Mouse (Mus musculus) forebrain, embryonic 16.5 days (tissue): ENCODE results near the gene Top3b. TPM values are rescaled to one million over a fixed set of nuclear protein-coding genes. Genes with fewer than 3 reads are reported as not detected.

Experiments used
- ATAC-seq: fragments of 200-750 bp; cut with Nextera tagmentation; 2 replicates; pipeline ENCODE4 v1.8.0; 2017; ENCODE audit warnings: mild to moderate bottlenecking, moderate library complexity
- H3K27ac ChIP-seq: fragments of 300-500 bp; sonication (generic); 2 replicates; pipeline ENCODE4 v1.5.1; 2014; ENCODE audit warnings: low read length, control low read depth
- H3K27me3 ChIP-seq: fragments of 300-500 bp; sonication (generic); replicated peaks from 2 replicates; pipeline ENCODE4 v1.6.1; 2014; ENCODE audit warnings: low read length; ENCODE audit not compliant: control insufficient read depth, insufficient read depth
- H3K36me3 ChIP-seq: fragments of 300-500 bp; sonication (generic); 2 replicates; pipeline ENCODE4 v1.6.1; 2014; ENCODE audit not compliant: control insufficient read depth, insufficient read depth
- H3K4me1 ChIP-seq: fragments of 300-500 bp; sonication (generic); replicated peaks from 2 replicates; pipeline ENCODE4 v1.6.1; 2014; ENCODE audit warnings: low read length; ENCODE audit not compliant: control insufficient read depth, insufficient read depth
- H3K4me2 ChIP-seq: fragments of 300-500 bp; sonication (generic); 2 replicates; pipeline ENCODE4 v1.6.1; 2014; ENCODE audit warnings: mild to moderate bottlenecking, low read length, control low read depth
- H3K4me3 ChIP-seq: fragments of 300-500 bp; sonication (generic); replicated peaks from 2 replicates; pipeline ENCODE4 v1.5.1; 2014; ENCODE audit warnings: mild to moderate bottlenecking, low read length, control low read depth
- H3K9ac ChIP-seq: fragments of 300-500 bp; sonication (generic); replicated peaks from 2 replicates; pipeline ENCODE4 v1.6.1; 2014; ENCODE audit warnings: low read depth, low read length, control low read depth
- H3K9me3 ChIP-seq: fragments of 300-500 bp; sonication (generic); 2 replicates; pipeline ENCODE4 v1.6.1; 2016; ENCODE audit warnings: low read length; ENCODE audit not compliant: control insufficient read depth
- WGBS: fragments of 180-500 bp; shearing (Covaris S2); extraction: QIAGEN DNeasy Blood & Tissue Kit; methylation state at CpG from one replicate; pipeline ENCODE4 v1.1.7; 2014; 5-methylcytosine and 5-hydroxymethylcytosine counted together
- polyA plus RNA-seq: library from polyadenylated mRNA; unstranded; fragments of >200 nt; fragmentation: Nextera tagmentation; extraction: Ambion mirVana; gene quantifications from 2 replicates; pipeline ENCODE4 v1.2.1, GENCODE M21; 2015

Top3b gene
- polyA plus RNA-seq = 72.5 and 84.1 TPM in 2 replicates

- ATAC-seq = peak; percentile 97
Observed at GRCm38 (mm10) chr16:16870617-16871331, at the start of gene Top3b, which contains the start of gene Vpreb1. Top3b (plus strand) TSS chr16:16870736. Vpreb1 (minus strand) TSS chr16:16870843.

DNA sequence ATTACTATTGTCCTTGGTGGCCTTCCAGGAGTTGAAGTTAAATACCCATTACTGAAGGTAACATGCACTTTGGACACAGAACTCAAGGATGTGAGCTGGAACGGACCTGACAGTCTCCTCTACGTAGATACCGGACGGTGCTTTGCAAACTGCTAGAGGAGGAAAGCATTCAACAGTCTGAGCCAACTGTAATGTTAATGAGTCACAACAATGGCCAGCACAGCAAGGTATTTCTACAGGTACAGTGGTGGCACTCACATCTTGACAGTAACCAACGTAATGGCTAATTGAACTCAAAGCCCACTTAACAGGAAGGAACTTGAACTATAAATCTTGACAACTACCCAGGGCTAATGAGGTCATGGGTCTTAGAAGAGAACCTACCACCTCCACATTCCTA, 45.1 kb upstream of the Top3b start:
- Histone ChIP-seq H3K4me2 (no peak overlapping the region), H3K9ac (no peak overlapping the region), H3K27ac (no peak overlapping the region), H3K4me3 (no peak overlapping the region), H3K36me3 (no peaks in the 10 kb centered on the region), H3K4me1 (no peaks in the 10 kb centered on the region), H3K9me3 (no peaks in the 10 kb centered on the region), H3K27me3 (no peaks in the 10 kb centered on the region)
- WGBS = 35% methylated on average over 5 of the region's 5 CpGs
- no peak for ATAC-seq

More at GRCm38 (mm10) chr16:16870617-16871331, at the start of gene Top3b, which contains the start of gene Vpreb1:
- under 1% methylated on average over 49 of the region's 49 CpGs for WGBS
- Histone ChIP-seq H3K9me3 (no peaks in the 10 kb centered on the region), H3K4me1 (peaks cover 10% of the 10 kb centered on the region), H3K4me3 (peak within 1 kb of the TSS; percentile 74), H3K4me2 (peak within 1 kb of the TSS; percentile 75), H3K9ac (peak within 1 kb of the TSS; percentile 80), H3K27ac (peak within 1 kb of the TSS; percentile 92), H3K36me3 (peaks cover 1% of the 10 kb centered on the region), H3K27me3 (no peaks in the 10 kb centered on the region)

GRCm38 (mm10) chr16:16826223-16826622, 44.3 kb upstream of the Top3b start:
- Histone ChIP-seq H3K36me3 (no peaks in the 10 kb centered on the region), H3K9me3 (no peaks in the 10 kb centered on the region), H3K9ac (no peak overlapping the region), H3K27me3 (no peaks in the 10 kb centered on the region), H3K4me2 (no peak overlapping the region), H3K4me3 (no peak overlapping the region), H3K27ac (no peak overlapping the region), H3K4me1 (no peaks in the 10 kb centered on the region)
- 72% methylated on average over 2 of the region's 2 CpGs for WGBS
- ATAC-seq = no peak

DNA sequence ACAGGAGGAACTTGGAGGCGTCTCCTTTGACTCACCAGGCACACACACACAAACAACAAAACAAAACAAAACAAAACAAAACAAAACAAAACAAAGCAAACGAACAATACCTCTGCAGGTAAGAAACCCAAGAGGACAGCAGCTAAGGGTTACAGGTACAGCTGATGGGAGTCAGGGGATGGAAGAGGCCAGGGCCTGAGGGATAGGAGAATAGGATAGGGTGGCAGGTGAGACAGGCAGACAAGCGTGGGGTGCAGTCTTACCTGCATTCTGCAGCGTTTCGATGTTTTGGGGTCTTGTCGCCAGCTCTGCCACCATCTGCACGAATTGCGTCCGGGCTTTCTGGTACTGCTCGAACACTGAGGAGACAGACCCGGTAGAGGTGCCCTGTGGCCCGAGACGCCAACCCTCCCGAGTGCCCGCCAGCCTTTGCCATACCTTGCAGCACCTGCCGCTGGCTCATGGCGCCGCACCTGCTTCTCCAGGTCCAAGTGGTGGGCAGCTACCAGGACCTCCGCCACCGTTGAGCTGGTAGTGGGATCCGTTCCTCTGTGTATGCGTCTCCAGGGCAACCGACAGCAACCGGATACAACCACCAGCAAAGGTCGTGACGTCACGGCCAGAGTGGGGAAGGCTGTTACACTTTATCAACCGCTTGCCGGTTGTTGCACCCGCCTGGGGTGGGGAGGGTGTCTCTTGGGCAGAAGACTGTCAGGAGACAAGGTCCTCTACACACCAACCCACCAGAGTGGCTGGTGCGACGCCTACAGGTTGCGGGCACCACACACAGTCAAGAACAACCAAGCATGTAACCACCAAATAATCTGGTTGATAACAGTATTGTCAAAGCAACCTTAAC, 41.5 kb upstream of the Top3b start, which contains the start of gene Spag6l:
Gene Spag6l (minus strand): TSS at position 700 of the 859 bp plus-strand sequence.
- 4% methylated on average over 33 of the region's 33 CpGs for WGBS
- no peaks in the 10 kb centered on the region for H3K9me3 ChIP-seq
- peak within 1 kb of the TSS; percentile 90 for H3K4me2 ChIP-seq
- no peaks in the 10 kb centered on the region for H3K27me3 ChIP-seq
- H3K27ac ChIP-seq = no peak within 1 kb of the TSS
- peak within 1 kb of the TSS; percentile 67 for H3K9ac ChIP-seq
- no peaks in the 10 kb centered on the region for H3K36me3 ChIP-seq
- no peaks in the 10 kb centered on the region for H3K4me1 ChIP-seq
- peak within 1 kb of the TSS; percentile 72 for H3K4me3 ChIP-seq
- ATAC-seq = peak; percentile 98

DNA sequence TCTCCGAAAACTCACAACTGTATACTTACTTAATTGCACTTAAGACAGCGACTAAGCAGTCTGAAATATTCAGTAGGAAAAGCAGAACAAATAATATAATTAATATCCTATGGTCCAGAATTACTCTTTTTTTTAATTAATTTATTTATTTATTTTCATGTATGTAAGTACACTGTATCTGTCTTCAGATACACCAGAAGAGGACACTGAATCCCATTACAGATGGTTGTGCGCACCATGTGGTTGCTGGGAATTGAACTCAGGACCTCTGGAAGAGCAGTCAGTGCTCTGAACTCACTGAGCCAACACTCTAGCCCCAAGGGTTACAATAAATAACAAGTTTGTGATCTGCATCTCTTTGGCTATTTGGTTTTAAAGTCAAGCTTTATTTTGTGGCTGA, 40.9 kb upstream of the Top3b start:
- Histone ChIP-seq H3K4me3 (no peak overlapping the region; the same call in 1 of the 2 replicates), H3K9ac (no peak overlapping the region), H3K27me3 (no peaks in the 10 kb centered on the region), H3K27ac (no peak overlapping the region), H3K4me2 (no peak overlapping the region; the same call in 1 of the 2 replicates), H3K36me3 (no peaks in the 10 kb centered on the region), H3K4me1 (no peaks in the 10 kb centered on the region), H3K9me3 (no peaks in the 10 kb centered on the region)
- WGBS = 90% methylated on average over 3 of the region's 3 CpGs
- no peak for ATAC-seq

- Histone ChIP-seq H3K4me3 (no peak overlapping the region), H3K9ac (no peak overlapping the region), H3K36me3 (no peaks in the 10 kb centered on the region), H3K9me3 (no peaks in the 10 kb centered on the region), H3K27ac (no peak overlapping the region), H3K4me2 (no peak overlapping the region), H3K4me1 (no peaks in the 10 kb centered on the region), H3K27me3 (no peaks in the 10 kb centered on the region)
- no peak for ATAC-seq
Observed at GRCm38 (mm10) chr16:16849196-16849595, 21.3 kb upstream of the Top3b start.

DNA sequence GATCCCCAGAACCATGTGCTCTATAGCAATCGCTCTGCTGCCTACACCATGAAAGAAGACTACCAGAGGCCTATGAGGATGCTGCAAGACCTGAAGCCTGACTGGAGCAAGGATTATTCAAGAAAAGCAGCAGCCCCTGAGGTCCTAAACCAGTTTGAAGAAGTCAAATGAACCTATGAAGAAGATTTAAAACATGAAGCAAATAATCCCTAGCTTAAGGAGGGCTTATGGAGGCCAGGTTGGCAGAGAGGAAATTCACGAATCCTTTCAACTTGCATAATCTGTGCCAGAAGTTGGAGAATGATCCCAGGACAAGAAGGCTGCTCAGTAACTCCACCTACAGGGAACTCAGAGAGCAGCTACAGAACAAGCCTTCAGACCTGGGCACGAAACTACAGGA, 18.1 kb upstream of the Top3b start:
- no peaks in the 10 kb centered on the region for H3K4me1 ChIP-seq
- H3K27me3 ChIP-seq = no peaks in the 10 kb centered on the region
- H3K9ac ChIP-seq = no peak overlapping the region
- H3K4me2 ChIP-seq = no peak overlapping the region
- no peak for ATAC-seq
- no peak overlapping the region for H3K4me3 ChIP-seq
- WGBS = 84% methylated on average over 3 of the region's 3 CpGs
- no peaks in the 10 kb centered on the region for H3K36me3 ChIP-seq
- no peak overlapping the region for H3K27ac ChIP-seq
- H3K9me3 ChIP-seq = no peaks in the 10 kb centered on the region

GRCm38 (mm10) chr16:16854836-16855235, 15.7 kb upstream of the Top3b start:
- Histone ChIP-seq H3K9me3 (no peaks in the 10 kb centered on the region), H3K4me1 (no peaks in the 10 kb centered on the region), H3K27me3 (no peaks in the 10 kb centered on the region), H3K36me3 (no peaks in the 10 kb centered on the region), H3K27ac (no peak overlapping the region), H3K9ac (no peak overlapping the region), H3K4me3 (no peak overlapping the region), H3K4me2 (no peak overlapping the region)
- ATAC-seq = no peak
- WGBS = 37% methylated on average over 6 of the region's 6 CpGs

GRCm38 (mm10) chr16:16855541-16855940, 15.0 kb upstream of the Top3b start:
- H3K4me2 ChIP-seq = no peak overlapping the region
- no peaks in the 10 kb centered on the region for H3K27me3 ChIP-seq
- H3K4me1 ChIP-seq = no peaks in the 10 kb centered on the region
- no peak overlapping the region for H3K4me3 ChIP-seq
- no peak for ATAC-seq
- no peaks in the 10 kb centered on the region for H3K9me3 ChIP-seq
- H3K9ac ChIP-seq = no peak overlapping the region
- no peaks in the 10 kb centered on the region for H3K36me3 ChIP-seq
- 93% methylated on average over 1 of the region's 1 CpGs for WGBS
- no peak overlapping the region for H3K27ac ChIP-seq
